11 mouse cellular contexts compared by ENCODE assay signal in genomic region chr4:55342602-55343001, GRCm38 (mm10). TPM values are rescaled to one million over a fixed set of nuclear protein-coding genes. Genes with fewer than 3 reads are reported as not detected.
DNase-seq lines count a peak whose midpoint lies in the region; ATAC-seq lines count a peak whose summit lies in the region.
"Had no signal": no experiment of that assay in that cellular context is flagged by ENCODE, and none has a peak within 500 bp of the region (broad histone marks: within the 10 kb centered on the region; RNA-seq: fewer than 3 reads in every experiment).

No protein-coding gene starts in this region.

- H3K27me3 ChIP-seq in midbrain, embryonic 11.5 days (ENCODE audit: control insufficient read depth, insufficient read depth, low read length) = no peaks in the 10 kb centered on the region
- H3K27me3 ChIP-seq in kidney, embryonic 14.5 days (ENCODE audit: control insufficient read depth, insufficient read depth, low read length) = no peaks in the 10 kb centered on the region
- H3K27me3 ChIP-seq: forebrain, embryonic 15.5 days; megakaryocyte, embryonic 14.5 days had no signal

- no peak overlapping the region for H3K4me2 ChIP-seq in midbrain, embryonic 11.5 days
- H3K4me2 ChIP-seq in kidney, embryonic 14.5 days (replicated peaks; ENCODE audit: low read depth, low read length) = no peak overlapping the region
- H3K4me2 ChIP-seq: forebrain, embryonic 15.5 days had no signal

- H3K9me3 ChIP-seq in midbrain, embryonic 11.5 days (ENCODE audit: control insufficient read depth, low read length) = no peaks in the 10 kb centered on the region
- H3K9me3 ChIP-seq in kidney, embryonic 14.5 days (ENCODE audit: control insufficient read depth, low read length) = no peaks in the 10 kb centered on the region
- H3K9me3 ChIP-seq: forebrain, embryonic 15.5 days; megakaryocyte, embryonic 14.5 days had no signal

- H3K4me1 ChIP-seq in midbrain, embryonic 11.5 days (ENCODE audit: control insufficient read depth, insufficient read depth, low read length) = no peaks in the 10 kb centered on the region
- no peaks in the 10 kb centered on the region for H3K4me1 ChIP-seq in kidney, embryonic 14.5 days (ENCODE audit: control insufficient read depth, insufficient read depth, low read length)
- H3K4me1 ChIP-seq: forebrain, embryonic 15.5 days had no signal

- H3K4me3 ChIP-seq in midbrain, embryonic 11.5 days (ENCODE audit: low read depth, low read length) = no peak overlapping the region
- no peak overlapping the region for H3K4me3 ChIP-seq in kidney, embryonic 14.5 days (ENCODE audit: low read length)
- H3K4me3 ChIP-seq: forebrain, embryonic 15.5 days; megakaryocyte, embryonic 14.5 days had no signal

- no peak overlapping the region for H3K9ac ChIP-seq in midbrain, embryonic 11.5 days (ENCODE audit: low read length)
- no peak overlapping the region for H3K9ac ChIP-seq in kidney, embryonic 14.5 days (ENCODE audit: low read depth, low read length)
- H3K9ac ChIP-seq: forebrain, embryonic 15.5 days had no signal

- 90% methylated on average over 5 of the region's 5 CpGs for WGBS in midbrain, embryonic 11.5 days
- WGBS in kidney, embryonic 14.5 days = 89% methylated on average over 5 of the region's 5 CpGs

- ATAC-seq in neutrophil, adult 5-6 weeks (ENCODE audit: extremely low read depth, insufficient number of reproducible peaks, low FRiP score, poor library complexity, severe bottlenecking) = peak; percentile 75; the same call in 1 of the 2 replicates
- ATAC-seq in midbrain, embryonic 11.5 days (ENCODE audit: low FRiP score) = no peak
- ATAC-seq in kidney, embryonic 14.5 days (ENCODE audit: low FRiP score, low TSS enrichment) = no peak
- ATAC-seq: forebrain, embryonic 15.5 days had no signal

- peak; percentile 35 to 44 for DNase-seq in spleen, adult 18-20 months
- no peak for DNase-seq in spleen, adult 12 weeks (ENCODE audit: low spot score)
- peak; percentile 72 for DNase-seq in induced T-regulatory cell, adult 2 months (ENCODE audit: low read depth)
- DNase-seq in frontal cortex, postnatal 10 days (ENCODE audit: low spot score in 2 of 2) = no peak
- no peak for DNase-seq in midbrain, embryonic 11.5 days (ENCODE audit: low spot score, missing footprints)
- DNase-seq in ovary, postnatal 10 days (ENCODE audit: low spot score) = no peak
- DNase-seq: kidney, postnatal 10 days had no signal

- no peak overlapping the region for H3K27ac ChIP-seq in midbrain, embryonic 11.5 days (ENCODE audit: low read depth, low read length)
- no peak overlapping the region for H3K27ac ChIP-seq in kidney, embryonic 14.5 days (ENCODE audit: low read depth, low read length)
- H3K27ac ChIP-seq: forebrain, embryonic 15.5 days had no signal

- no peaks in the 10 kb centered on the region for H3K36me3 ChIP-seq in midbrain, embryonic 11.5 days (ENCODE audit: control insufficient read depth, insufficient read depth, low read length)
- H3K36me3 ChIP-seq in kidney, embryonic 14.5 days (ENCODE audit: control insufficient read depth, insufficient read depth, low read length) = no peaks in the 10 kb centered on the region
- H3K36me3 ChIP-seq: forebrain, embryonic 15.5 days had no signal

RNA-seq across cellular contexts. Expression of gene Rad23b, which starts 7.2 kb away (rescaled TPM):
- 73.1 and 74.0 TPM in 2 replicates for total RNA-seq in neutrophil, adult 5-6 weeks (2017)
- 95.5 and 104 TPM in 2 replicates for polyA plus RNA-seq in midbrain, embryonic 11.5 days (2014; fragmentation: Nextera tagmentation; extraction: Ambion mirVana)
- polyA plus RNA-seq in kidney, embryonic 14.5 days (2014; fragmentation: Nextera tagmentation; extraction: Ambion mirVana) = 65.1 and 90.4 TPM in 2 replicates

Comparison
In these comparisons a context has a peak if more than half of its experiments do, and no peak if none do; other contexts are left out.
1. DNase-seq: peak in spleen, adult 18-20 months (2 of 2) and induced T-regulatory cell, adult 2 months (single experiment); none in spleen, adult 12 weeks (single experiment), frontal cortex, postnatal 10 days (0 of 2), midbrain, embryonic 11.5 days (single experiment) and ovary, postnatal 10 days (single experiment).